Mouse (Mus musculus): ENCODE results near the gene Rab8a. TPM values are rescaled to one million over a fixed set of nuclear protein-coding genes. Genes with fewer than 3 reads are reported as not detected.

The Rab8a gene
- polyA plus RNA-seq, 1 experiment: 122 TPM

GRCm38 (mm10) chr8:72147266-72147665 is 13.7 kb upstream of the Rab8a start:
- H3K4me3 ChIP-seq (ENCODE audit: insufficient read depth, poor library complexity, severe bottlenecking): no peak overlapping the region
- TF ChIP-seq MYOG (IDR thresholded peaks at IDR 0.05; ENCODE audit: control insufficient read depth, extremely low read depth, insufficient read length) (no peak), CTCF (IDR thresholded peaks at IDR 0.05; ENCODE audit: control insufficient read depth, insufficient read depth, insufficient read length) (no peak), MAX (IDR thresholded peaks at IDR 0.05) (no peak), MYOD1 (IDR thresholded peaks at IDR 0.05; ENCODE audit: control insufficient read depth, insufficient read length, low read depth) (no peak), USF1 (IDR thresholded peaks at IDR 0.05; ENCODE audit: low read depth) (no peak), FOSL1 (IDR thresholded peaks at IDR 0.05; ENCODE audit: insufficient read depth, low read length, poor library complexity, severe bottlenecking) (no peak), CEBPB (IDR thresholded peaks at IDR 0.05; ENCODE audit: low read depth) (no peak)
- peaks cover 53% of the 10 kb centered on the region for H3K79me2 ChIP-seq (ENCODE audit: control insufficient read depth, insufficient read depth)
- H3K27me3 ChIP-seq (ENCODE audit: control insufficient read depth, insufficient read depth, insufficient read length): no peaks in the 10 kb centered on the region
- H3ac ChIP-seq (ENCODE audit: control insufficient read depth, insufficient read length, low read depth): no peak overlapping the region
- H3K79me3 ChIP-seq (ENCODE audit: low read depth): peaks cover 6% of the 10 kb centered on the region
- peaks cover 95% of the 10 kb centered on the region for H3K36me3 ChIP-seq (ENCODE audit: control insufficient read depth, insufficient read depth)

DNA sequence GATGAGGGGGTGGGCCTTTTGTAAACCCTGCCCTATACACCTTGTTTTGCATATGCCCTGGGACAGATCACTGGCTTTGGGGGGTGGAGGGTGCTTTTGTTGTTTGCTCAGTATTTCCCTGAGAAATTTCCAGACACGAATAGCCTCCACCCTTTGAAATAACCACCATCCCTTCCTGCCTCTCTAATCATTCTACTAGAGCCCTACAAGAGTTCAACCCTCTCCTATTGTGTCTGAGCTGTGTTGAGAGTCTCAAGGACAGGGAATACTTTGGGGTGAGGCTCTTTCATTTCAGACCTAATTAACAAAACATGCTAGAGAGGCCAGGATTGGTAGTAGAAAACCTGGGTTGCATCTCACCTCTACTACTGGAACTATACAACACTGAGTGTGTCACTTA is 11.9 kb upstream of the Rab8a start:
- no peak for TF ChIP-seq FOSL1 (IDR thresholded peaks at IDR 0.05; ENCODE audit: insufficient read depth, low read length, poor library complexity, severe bottlenecking)
- no peak for TF ChIP-seq MAX (IDR thresholded peaks at IDR 0.05)
- TF ChIP-seq MYOD1 (IDR thresholded peaks at IDR 0.05; ENCODE audit: control insufficient read depth, insufficient read length, low read depth): no peak
- no peak for TF ChIP-seq CEBPB (IDR thresholded peaks at IDR 0.05; ENCODE audit: low read depth)
- TF ChIP-seq CTCF (IDR thresholded peaks at IDR 0.05; ENCODE audit: control insufficient read depth, insufficient read depth, insufficient read length): no peak
- no peak for TF ChIP-seq MYOG (IDR thresholded peaks at IDR 0.05; ENCODE audit: control insufficient read depth, extremely low read depth, insufficient read length)
- TF ChIP-seq USF1 (IDR thresholded peaks at IDR 0.05; ENCODE audit: low read depth): no peak
- Histone ChIP-seq H3K79me3 (ENCODE audit: low read depth) (peaks cover 2% of the 10 kb centered on the region), H3K27me3 (ENCODE audit: control insufficient read depth, insufficient read depth, insufficient read length) (no peaks in the 10 kb centered on the region), H3ac (ENCODE audit: control insufficient read depth, insufficient read length, low read depth) (no peak overlapping the region), H3K79me2 (ENCODE audit: control insufficient read depth, insufficient read depth) (peaks cover 35% of the 10 kb centered on the region), H3K36me3 (ENCODE audit: control insufficient read depth, insufficient read depth) (peaks cover 95% of the 10 kb centered on the region), H3K4me3 (ENCODE audit: insufficient read depth, poor library complexity, severe bottlenecking) (no peak overlapping the region)

DNA sequence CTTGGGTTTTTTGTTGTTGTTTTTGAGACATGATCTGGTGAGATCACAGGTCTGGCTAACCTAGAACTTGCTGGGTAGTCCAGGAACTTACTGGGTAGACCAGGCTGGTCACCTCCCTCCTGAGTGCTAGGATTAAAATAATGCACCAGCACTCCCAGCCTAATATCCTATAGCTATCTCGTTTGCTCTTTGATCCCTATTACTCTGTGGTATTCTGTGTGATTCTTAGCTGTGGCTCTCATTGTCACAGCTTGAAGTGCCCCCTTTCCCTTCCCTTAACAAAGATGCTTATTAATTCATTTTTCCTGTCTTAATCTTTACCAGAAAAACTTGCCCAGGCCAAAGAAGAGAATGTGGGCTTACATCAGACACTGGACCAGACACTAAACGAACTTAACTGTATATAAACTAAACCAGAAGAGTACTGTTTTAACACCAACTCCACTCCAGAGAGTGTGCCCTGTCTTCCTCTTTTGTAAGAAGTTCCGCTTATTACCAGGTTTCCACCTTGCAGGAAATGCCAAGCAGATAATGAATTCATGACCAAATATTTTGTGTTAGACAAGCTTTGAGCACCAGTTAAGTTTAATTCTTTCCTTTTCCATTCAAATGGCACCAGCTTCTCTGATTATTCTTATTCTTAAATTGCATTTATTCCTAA is 9.5 kb upstream of the Rab8a start:
- TF ChIP-seq CTCF (IDR thresholded peaks at IDR 0.05; ENCODE audit: control insufficient read depth, insufficient read depth, insufficient read length) (no peak), MYOD1 (IDR thresholded peaks at IDR 0.05; ENCODE audit: control insufficient read depth, insufficient read length, low read depth) (no peak), MYOG (IDR thresholded peaks at IDR 0.05; ENCODE audit: control insufficient read depth, extremely low read depth, insufficient read length) (no peak), FOSL1 (IDR thresholded peaks at IDR 0.05; ENCODE audit: insufficient read depth, low read length, poor library complexity, severe bottlenecking) (no peak), MAX (IDR thresholded peaks at IDR 0.05) (no peak), CEBPB (IDR thresholded peaks at IDR 0.05; ENCODE audit: low read depth) (no peak), USF1 (IDR thresholded peaks at IDR 0.05; ENCODE audit: low read depth) (no peak)

GRCm38 (mm10) chr8:72153382-72153781 is 7.6 kb upstream of the Rab8a start:
- H3K79me2 ChIP-seq (ENCODE audit: control insufficient read depth, insufficient read depth): no peaks in the 10 kb centered on the region
- no peak overlapping the region for H3ac ChIP-seq (ENCODE audit: control insufficient read depth, insufficient read length, low read depth)
- no peak for TF ChIP-seq USF1 (IDR thresholded peaks at IDR 0.05; ENCODE audit: low read depth)
- TF ChIP-seq MAX (IDR thresholded peaks at IDR 0.05): no peak
- TF ChIP-seq CEBPB (IDR thresholded peaks at IDR 0.05; ENCODE audit: low read depth): no peak
- no peak for TF ChIP-seq MYOD1 (IDR thresholded peaks at IDR 0.05; ENCODE audit: control insufficient read depth, insufficient read length, low read depth)
- TF ChIP-seq FOSL1 (IDR thresholded peaks at IDR 0.05; ENCODE audit: insufficient read depth, low read length, poor library complexity, severe bottlenecking): no peak
- TF ChIP-seq MYOG (IDR thresholded peaks at IDR 0.05; ENCODE audit: control insufficient read depth, extremely low read depth, insufficient read length): no peak
- H3K79me3 ChIP-seq (ENCODE audit: low read depth): no peaks in the 10 kb centered on the region
- H3K36me3 ChIP-seq (ENCODE audit: control insufficient read depth, insufficient read depth): peaks cover 55% of the 10 kb centered on the region
- H3K27me3 ChIP-seq (ENCODE audit: control insufficient read depth, insufficient read depth, insufficient read length): no peaks in the 10 kb centered on the region
- no peak overlapping the region for H3K4me3 ChIP-seq (ENCODE audit: insufficient read depth, poor library complexity, severe bottlenecking)

More for the DNA sequence above, 9.5 kb upstream of the Rab8a start:
- Histone ChIP-seq H3K36me3 (ENCODE audit: control insufficient read depth, insufficient read depth) (peaks cover 73% of the 10 kb centered on the region), H3ac (ENCODE audit: control insufficient read depth, insufficient read length, low read depth) (no peak overlapping the region), H3K79me3 (ENCODE audit: low read depth) (peaks cover 2% of the 10 kb centered on the region), H3K79me2 (ENCODE audit: control insufficient read depth, insufficient read depth) (peaks cover 15% of the 10 kb centered on the region), H3K27me3 (ENCODE audit: control insufficient read depth, insufficient read depth, insufficient read length) (no peaks in the 10 kb centered on the region), H3K4me3 (ENCODE audit: insufficient read depth, poor library complexity, severe bottlenecking) (no peak overlapping the region)

DNA sequence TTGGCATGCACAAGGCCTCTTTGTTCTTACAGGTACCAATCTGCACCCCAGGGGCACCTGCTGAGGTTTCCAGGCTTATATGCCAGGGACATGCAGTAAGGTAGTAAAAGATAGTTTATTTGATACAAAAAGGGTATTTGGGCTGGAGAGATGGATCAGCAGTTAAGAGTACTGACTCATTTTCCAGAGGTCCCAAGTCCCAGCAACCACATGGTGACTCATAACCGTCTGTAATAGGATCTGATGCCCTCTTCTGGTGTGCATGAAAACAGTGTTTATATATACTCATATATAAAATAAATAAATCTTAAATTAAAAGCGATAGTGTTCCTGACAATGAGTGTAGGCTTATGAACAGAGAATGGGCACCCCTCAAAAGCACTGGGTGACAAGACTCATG is 2.9 kb upstream of the Rab8a start:
- TF ChIP-seq FOSL1 (IDR thresholded peaks at IDR 0.05; ENCODE audit: insufficient read depth, low read length, poor library complexity, severe bottlenecking): no peak
- no peak for TF ChIP-seq USF1 (IDR thresholded peaks at IDR 0.05; ENCODE audit: low read depth)
- no peak for TF ChIP-seq CEBPB (IDR thresholded peaks at IDR 0.05; ENCODE audit: low read depth)
- TF ChIP-seq MYOG (IDR thresholded peaks at IDR 0.05; ENCODE audit: control insufficient read depth, extremely low read depth, insufficient read length): no peak
- TF ChIP-seq MAX (IDR thresholded peaks at IDR 0.05): no peak
- TF ChIP-seq CTCF (IDR thresholded peaks at IDR 0.05; ENCODE audit: control insufficient read depth, insufficient read depth, insufficient read length): no peak
- TF ChIP-seq MYOD1 (IDR thresholded peaks at IDR 0.05; ENCODE audit: control insufficient read depth, insufficient read length, low read depth): no peak

More for the DNA sequence above, 2.9 kb upstream of the Rab8a start:
- Histone ChIP-seq H3K36me3 (ENCODE audit: control insufficient read depth, insufficient read depth) (peaks cover 13% of the 10 kb centered on the region), H3K79me3 (ENCODE audit: low read depth) (peaks cover 16% of the 10 kb centered on the region), H3K4me3 (ENCODE audit: insufficient read depth, poor library complexity, severe bottlenecking) (no peak overlapping the region), H3ac (ENCODE audit: control insufficient read depth, insufficient read length, low read depth) (no peak overlapping the region), H3K79me2 (ENCODE audit: control insufficient read depth, insufficient read depth) (peaks cover 28% of the 10 kb centered on the region), H3K27me3 (ENCODE audit: control insufficient read depth, insufficient read depth, insufficient read length) (no peaks in the 10 kb centered on the region)

Measured in C2C12 (cell line).